Mouse (Mus musculus) left cerebral cortex, adult 8-10 months (tissue): ENCODE measurements around the gene Pcbp4. TPM values are rescaled to one million over a fixed set of nuclear protein-coding genes. Genes with fewer than 3 reads are reported as not detected.

Experiments used
- DNase-seq, 2 experiments: peaks; one replicate each; pipeline ENCODE4 v3.0.0; 2022; ENCODE audit warnings: low spot score in 2 of 2
- total RNA-seq, 4 experiments: library from RNA; stranded (reverse); gene quantifications; 2 replicates each; pipeline ENCODE4 v1.2.4; 2022

Gene Pcbp4
- 100 to 1,000 TPM; 201 to 223 (median 211) TPM for total RNA-seq

GRCm38 (mm10) chr9:106453271-106454070 is at the start of gene Pcbp4:
Gene Pcbp4, plus strand, starts transcription at chr9:106453291.
- no peak for DNase-seq

- DNase-seq: no peak
These were observed 47.8 kb upstream of the Pcbp4 start for GRCm38 (mm10) chr9:106405275-106405674.

GRCm38 (mm10) chr9:106406443-106407078 is 46.5 kb upstream of the Pcbp4 start:
- DNase-seq: peak in 1 of 2 experiments; percentile 63

- DNase-seq: no peak
These were observed 44.0 kb upstream of the Pcbp4 start for GRCm38 (mm10) chr9:106409096-106409495.

- DNase-seq: no peak
These were observed 42.9 kb upstream of the Pcbp4 start for GRCm38 (mm10) chr9:106410086-106410650.

- peak in 1 of 2 experiments; percentile 79 for DNase-seq
These were observed 41.9 kb upstream of the Pcbp4 start for GRCm38 (mm10) chr9:106411091-106411594.

GRCm38 (mm10) chr9:106411729-106412128 is 41.4 kb upstream of the Pcbp4 start:
- DNase-seq: no peak

GRCm38 (mm10) chr9:106412210-106412609 is 40.9 kb upstream of the Pcbp4 start:
- DNase-seq: no peak

- no peak for DNase-seq
These were observed 39.5 kb upstream of the Pcbp4 start for GRCm38 (mm10) chr9:106413606-106414005.

- DNase-seq: no peak
These were observed 36.3 kb upstream of the Pcbp4 start for GRCm38 (mm10) chr9:106416826-106417225.

- peak; percentile 85 to 99 for DNase-seq
These were observed 35.1 kb upstream of the Pcbp4 start for GRCm38 (mm10) chr9:106417841-106418625.

- no peak for DNase-seq
These were observed 32.5 kb upstream of the Pcbp4 start for GRCm38 (mm10) chr9:106420608-106421007.

GRCm38 (mm10) chr9:106421033-106421864 is 31.8 kb upstream of the Pcbp4 start:
- no peak for DNase-seq

- DNase-seq: peak; percentile 74 to 78
These were observed 31.3 kb upstream of the Pcbp4 start for GRCm38 (mm10) chr9:106421865-106422160.

- DNase-seq: no peak
These were observed 24.3 kb upstream of the Pcbp4 start for GRCm38 (mm10) chr9:106428719-106429220.

- peak; percentile 84 to 95 for DNase-seq
These were observed 23.7 kb upstream of the Pcbp4 start, which contains the start of gene Rpl29 for GRCm38 (mm10) chr9:106429221-106430014. Gene Rpl29, plus strand, starts transcription at chr9:106429454.

- DNase-seq: no peak
These were observed 23.2 kb upstream of the Pcbp4 start for GRCm38 (mm10) chr9:106430015-106430264.

GRCm38 (mm10) chr9:106433389-106433788 is 19.7 kb upstream of the Pcbp4 start:
- peak in 1 of 2 experiments; percentile 74 for DNase-seq

- DNase-seq: no peak
These were observed 16.5 kb upstream of the Pcbp4 start for GRCm38 (mm10) chr9:106436566-106436965.

- no peak for DNase-seq
These were observed 10.4 kb upstream of the Pcbp4 start for GRCm38 (mm10) chr9:106442680-106443079.
